Mouse (Mus musculus): Measurements from ENCODE around the gene Ankrd44.

Gene Ankrd44

GRCm38 (mm10) chr1:54707036-54707887 is 218.9 kb downstream of the Ankrd44 start:
- DNase-seq (ENCODE audit: low read depth): no peak

- DNase-seq (ENCODE audit: low read depth): peak; percentile 7
These were observed 219.6 kb downstream of the Ankrd44 start for GRCm38 (mm10) chr1:54706621-54707020.

GRCm38 (mm10) chr1:54703466-54703865 is 222.7 kb downstream of the Ankrd44 start:
- DNase-seq (ENCODE audit: low read depth): no peak

- DNase-seq (ENCODE audit: low read depth): no peak
These were observed 223.3 kb downstream of the Ankrd44 start for GRCm38 (mm10) chr1:54702918-54703317.

GRCm38 (mm10) chr1:54695396-54695795 is 230.8 kb downstream of the Ankrd44 start:
- no peak for DNase-seq (ENCODE audit: low read depth)

- DNase-seq (ENCODE audit: low read depth): no peak
These were observed 234.4 kb downstream of the Ankrd44 start for GRCm38 (mm10) chr1:54691824-54692223.

- DNase-seq (ENCODE audit: low read depth): no peak
These were observed 235.8 kb downstream of the Ankrd44 start for GRCm38 (mm10) chr1:54690291-54690965.

GRCm38 (mm10) chr1:54688441-54688840 is 237.7 kb downstream of the Ankrd44 start:
- no peak for DNase-seq (ENCODE audit: low read depth)

GRCm38 (mm10) chr1:54684316-54684715 is 241.9 kb downstream of the Ankrd44 start:
- DNase-seq (ENCODE audit: low read depth): no peak

GRCm38 (mm10) chr1:54679556-54679955 is 246.6 kb downstream of the Ankrd44 start:
- no peak for DNase-seq (ENCODE audit: low read depth)

GRCm38 (mm10) chr1:54678037-54678436 is 248.2 kb downstream of the Ankrd44 start:
- DNase-seq (ENCODE audit: low read depth): no peak

GRCm38 (mm10) chr1:54675478-54675877 is 250.7 kb downstream of the Ankrd44 start:
- no peak for DNase-seq (ENCODE audit: low read depth)

GRCm38 (mm10) chr1:54667991-54668390 is 258.2 kb downstream of the Ankrd44 start:
- DNase-seq (ENCODE audit: low read depth): no peak

GRCm38 (mm10) chr1:54665582-54666405 is 260.4 kb downstream of the Ankrd44 start:
- DNase-seq (ENCODE audit: low read depth): peak; percentile 50

- DNase-seq (ENCODE audit: low read depth): no peak
These were observed 261.1 kb downstream of the Ankrd44 start for GRCm38 (mm10) chr1:54665095-54665494.

- DNase-seq (ENCODE audit: low read depth): no peak
These were observed 265.5 kb downstream of the Ankrd44 start for GRCm38 (mm10) chr1:54660674-54661073.

GRCm38 (mm10) chr1:54658558-54658957 is 267.6 kb downstream of the Ankrd44 start:
- DNase-seq (ENCODE audit: low read depth): no peak

GRCm38 (mm10) chr1:54648237-54648636 is 277.9 kb downstream of the Ankrd44 start:
- no peak for DNase-seq (ENCODE audit: low read depth)

- peak; percentile 34 for DNase-seq (ENCODE audit: low read depth)
These were observed 278.8 kb downstream of the Ankrd44 start for GRCm38 (mm10) chr1:54647335-54647745.

GRCm38 (mm10) chr1:54640184-54640795 is 285.9 kb downstream of the Ankrd44 start:
- DNase-seq (ENCODE audit: low read depth): no peak

- DNase-seq (ENCODE audit: low read depth): no peak
These were observed 286.6 kb downstream of the Ankrd44 start for GRCm38 (mm10) chr1:54639506-54640078.

GRCm38 (mm10) chr1:54639076-54639475 is 287.1 kb downstream of the Ankrd44 start:
- no peak for DNase-seq (ENCODE audit: low read depth)

All from c-Kit-positive CD71-negative TER-119-negative erythroid progenitor cells, embryonic 14.5 days (primary cell).